Mouse (Mus musculus) adrenal gland, postnatal 4 days (tissue): ENCODE data around the gene Tmed8. TPM values are rescaled to one million over a fixed set of nuclear protein-coding genes. Genes with fewer than 3 reads are reported as not detected.
"Not testable (repeated sequence)": the region's sequence is repeated elsewhere in the genome, so short reads cannot be mapped to it uniquely, and the experiment has no call there.

Experiments used
- DNase-seq, 2 experiments: peaks; one replicate each; pipeline ENCODE4 v3.0.0; 2021 to 2022; ENCODE audit warnings: low spot score in 2 of 2, mixed read lengths in 2 of 2
- total RNA-seq, 2 experiments: library from RNA; stranded (reverse); gene quantifications; 2 replicates each; pipeline ENCODE4 v1.2.3; 2021

Tmed8 gene
- total RNA-seq, 2 experiments from 2014 or later: 25.3 to 28.1 TPM

GRCm38 (mm10) chr12:87160815-87161214 is 39.4 kb downstream of the Tmed8 start:
- no peak for DNase-seq

- no peak for DNase-seq
Measured at GRCm38 (mm10) chr12:87160310-87160709, 39.9 kb downstream of the Tmed8 start.

- no peak for DNase-seq
Measured at GRCm38 (mm10) chr12:87158099-87158498, 42.2 kb downstream of the Tmed8 start.

GRCm38 (mm10) chr12:87157361-87157760 is 42.9 kb downstream of the Tmed8 start:
- no peak for DNase-seq

GRCm38 (mm10) chr12:87154448-87154847 is 45.8 kb downstream of the Tmed8 start:
- DNase-seq: not testable (repeated sequence)

- no peak for DNase-seq
Measured at GRCm38 (mm10) chr12:87149471-87149870, 50.8 kb downstream of the Tmed8 start.

- DNase-seq: no peak
Measured at GRCm38 (mm10) chr12:87148136-87148535, 52.1 kb downstream of the Tmed8 start.

- peak; percentile 69 to 86 for DNase-seq
Measured at GRCm38 (mm10) chr12:87147395-87148089, 52.7 kb downstream of the Tmed8 start, which contains the start of gene Pomt2. Gene Pomt2, minus strand, starts transcription at chr12:87147968.

- DNase-seq: peak; percentile 69 to 77
Measured at GRCm38 (mm10) chr12:87146966-87147365, 53.3 kb downstream of the Tmed8 start, which contains the start of gene Gstz1. Gene Gstz1, plus strand, starts transcription at chr12:87147165.

- no peak for DNase-seq
Measured at GRCm38 (mm10) chr12:87142156-87142555, 58.1 kb downstream of the Tmed8 start.

- no peak for DNase-seq
Measured at GRCm38 (mm10) chr12:87138768-87139167, 61.5 kb downstream of the Tmed8 start.

GRCm38 (mm10) chr12:87138342-87138701 is 61.9 kb downstream of the Tmed8 start:
- no peak for DNase-seq

- no peak for DNase-seq
Measured at GRCm38 (mm10) chr12:87137439-87138341, 62.6 kb downstream of the Tmed8 start.

- DNase-seq: no peak
Measured at GRCm38 (mm10) chr12:87132784-87133183, 67.5 kb downstream of the Tmed8 start.

- DNase-seq: no peak
Measured at GRCm38 (mm10) chr12:87132210-87132609, 68.0 kb downstream of the Tmed8 start.

- no peak for DNase-seq
Measured at GRCm38 (mm10) chr12:87131619-87132018, 68.6 kb downstream of the Tmed8 start.

GRCm38 (mm10) chr12:87131181-87131580 is 69.1 kb downstream of the Tmed8 start:
- DNase-seq: no peak

- DNase-seq: no peak
Measured at GRCm38 (mm10) chr12:87130224-87130623, 70.0 kb downstream of the Tmed8 start.

- no peak for DNase-seq
Measured at GRCm38 (mm10) chr12:87127256-87127655, 73.0 kb downstream of the Tmed8 start.

- no peak for DNase-seq
Measured at GRCm38 (mm10) chr12:87121918-87122589, 78.2 kb downstream of the Tmed8 start.
